Mouse (Mus musculus) cerebellum, adult 2 months (tissue): ENCODE results near the gene Nr1h2.

Experiments used
- CTCF ChIP-seq: fragments of 200-500 bp; IDR thresholded peaks from 2 replicates; pipeline ENCODE4 v1.5.1; 2011; ENCODE audit warnings: low read depth, mild to moderate bottlenecking, control low read depth, low read length, moderate library complexity, borderline replicate concordance; ENCODE audit not compliant: insufficient read depth
- POLR2A ChIP-seq: fragments of 200-500 bp; IDR thresholded peaks from 2 replicates; pipeline ENCODE4 v1.6.1; 2011; ENCODE audit warnings: low read length, control low read depth, borderline replicate concordance; ENCODE audit not compliant: insufficient read depth

DNA sequence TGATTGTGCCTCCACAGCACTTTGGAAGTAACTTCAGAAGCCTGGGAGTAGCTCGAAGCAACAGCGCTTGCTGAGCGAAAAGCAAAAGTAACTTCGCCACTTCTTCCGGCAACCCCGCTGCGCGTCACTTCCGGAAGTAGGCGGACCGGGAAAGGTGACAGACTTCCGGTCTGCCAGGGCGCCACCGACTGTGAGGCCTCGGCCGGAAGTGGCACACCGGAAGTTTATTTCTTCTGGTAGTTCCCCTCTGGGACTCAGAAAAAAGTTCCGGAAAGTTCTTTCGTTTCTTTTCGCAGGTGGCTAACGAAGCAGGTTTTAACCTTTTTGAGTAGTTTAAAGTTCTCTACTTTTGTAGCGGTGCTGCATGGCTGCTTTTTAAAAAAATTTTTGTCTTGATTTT, at the start of gene Nr1h2:
- TF ChIP-seq CTCF (no peak), POLR2A (peak; percentile 68; the same call in 1 of the 2 replicates)
